Comparison of ENCODE assay signal across 8 mouse cellular contexts in the genomic region with DNA sequence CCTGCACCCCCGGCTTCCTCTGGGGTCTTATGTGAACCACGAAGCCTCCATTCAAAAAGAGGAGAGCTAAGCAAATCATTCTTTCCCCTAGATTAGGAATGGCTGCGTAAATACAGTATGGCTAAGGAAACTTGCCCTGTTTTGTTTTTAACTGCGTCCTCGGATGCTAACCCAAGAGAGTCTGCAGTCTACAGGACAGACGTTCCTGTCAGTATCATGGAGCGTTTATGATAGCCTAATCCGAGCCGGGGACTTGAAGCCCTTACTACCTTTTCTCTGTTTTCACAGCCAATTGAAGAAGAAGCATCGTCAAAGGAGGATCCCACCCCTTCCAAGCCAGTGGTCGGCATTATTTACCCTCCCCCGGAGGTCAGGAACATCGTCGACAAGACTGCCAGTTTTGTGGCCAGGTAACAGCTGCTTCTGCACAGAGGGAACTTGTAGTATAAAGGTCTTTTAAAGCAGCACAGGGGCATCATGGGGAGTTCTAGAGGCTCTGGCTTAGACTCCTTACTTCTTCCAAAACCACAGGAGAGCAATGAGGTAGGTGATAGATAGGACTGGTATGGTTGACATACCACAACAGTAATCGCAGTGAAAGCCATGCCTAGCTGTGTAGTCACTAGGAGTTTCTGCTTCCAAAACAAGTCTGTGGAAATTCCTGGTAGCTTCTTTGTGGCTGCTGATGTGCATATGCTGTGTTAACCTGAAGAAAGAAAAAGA. TPM values are rescaled to one million over a fixed set of nuclear protein-coding genes. Genes with fewer than 3 reads are reported as not detected.
DNase-seq lines count a peak whose midpoint lies in the region; ATAC-seq lines count a peak whose summit lies in the region.

No protein-coding gene starts in this region.

- ATAC-seq in neural tube, embryonic 11.5 days (ENCODE audit: insufficient read depth, low FRiP score, low TSS enrichment) = no peak
- ATAC-seq in embryonic facial prominence, embryonic 14.5 days (ENCODE audit: low read depth) = no peak
- ATAC-seq in limb, embryonic 12.5 days (ENCODE audit: insufficient number of reproducible peaks, insufficient read depth, low FRiP score, low TSS enrichment, low read depth) = no peak

- no peak for DNase-seq in neural tube, embryonic 11.5 days (ENCODE audit: low spot score)
- DNase-seq in neural tube, embryonic 10.5 days (ENCODE audit: extremely low spot score, low spot score) = no peak
- DNase-seq in embryonic facial prominence, embryonic 14.5 days (ENCODE audit: low spot score) = no peak
- DNase-seq in splenic B cell, adult 2 months (ENCODE audit: low read depth, low spot score) = peak; percentile 6
- no peak for DNase-seq in layer of hippocampus, adult 18-20 months (ENCODE audit: low spot score in 2 of 2)
- no peak for DNase-seq in frontal cortex, postnatal 14 days (ENCODE audit: low spot score in 2 of 2)
- DNase-seq in thymus, adult 18-20 months = no peak

- peak overlapping the region; percentile 88 for H3K9ac ChIP-seq in neural tube, embryonic 11.5 days (ENCODE audit: low read length)
- peak overlapping the region; percentile 84 for H3K9ac ChIP-seq in embryonic facial prominence, embryonic 14.5 days (ENCODE audit: low read depth, low read length)
- peak overlapping the region; percentile 87 for H3K9ac ChIP-seq in limb, embryonic 12.5 days (replicated peaks)

- H3K27me3 ChIP-seq in neural tube, embryonic 11.5 days (ENCODE audit: control insufficient read depth, insufficient read depth, low read length) = no peaks in the 10 kb centered on the region
- H3K27me3 ChIP-seq in embryonic facial prominence, embryonic 14.5 days (replicated peaks; ENCODE audit: control insufficient read depth, insufficient read depth, low read length) = no peaks in the 10 kb centered on the region
- H3K27me3 ChIP-seq in limb, embryonic 12.5 days = no peaks in the 10 kb centered on the region
- H3K27me3 ChIP-seq in splenic B cell, adult 2 months (ENCODE audit: control insufficient read depth, insufficient read depth, low read length, poor library complexity, severe bottlenecking) = no peaks in the 10 kb centered on the region

- no peak overlapping the region; the same call in 1 of the 2 replicates for H3K27ac ChIP-seq in neural tube, embryonic 11.5 days (ENCODE audit: low read depth, low read length)
- H3K27ac ChIP-seq in embryonic facial prominence, embryonic 14.5 days (replicated peaks; ENCODE audit: low read depth, low read length) = peak overlapping the region; percentile 84
- H3K27ac ChIP-seq in limb, embryonic 12.5 days = peak overlapping the region; percentile 89

- WGBS in neural tube, embryonic 11.5 days = 7% methylated on average over 15 of the region's 15 CpGs
- WGBS in embryonic facial prominence, embryonic 14.5 days = 6% methylated on average over 15 of the region's 15 CpGs
- WGBS in limb, embryonic 12.5 days = 6% methylated on average over 15 of the region's 15 CpGs

- H3K4me3 ChIP-seq in neural tube, embryonic 11.5 days (ENCODE audit: low read depth, low read length) = peak overlapping the region; percentile 49
- H3K4me3 ChIP-seq in embryonic facial prominence, embryonic 14.5 days (ENCODE audit: low read depth, low read length) = peak overlapping the region; percentile 93
- peak overlapping the region; percentile 88 for H3K4me3 ChIP-seq in limb, embryonic 12.5 days (replicated peaks)

- peaks cover 7% of the 10 kb centered on the region for H3K36me3 ChIP-seq in neural tube, embryonic 11.5 days (ENCODE audit: control insufficient read depth, insufficient read depth, low read length)
- peaks cover 51% of the 10 kb centered on the region for H3K36me3 ChIP-seq in embryonic facial prominence, embryonic 14.5 days (ENCODE audit: control insufficient read depth, insufficient read depth, low read length)
- peaks cover 48% of the 10 kb centered on the region for H3K36me3 ChIP-seq in limb, embryonic 12.5 days
- peaks cover 2% of the 10 kb centered on the region; the same call in 1 of the 2 replicates for H3K36me3 ChIP-seq in splenic B cell, adult 2 months (ENCODE audit: control insufficient read depth, insufficient read depth, low read length, poor library complexity, severe bottlenecking)

- no peaks in the 10 kb centered on the region for H3K9me3 ChIP-seq in neural tube, embryonic 11.5 days (ENCODE audit: control insufficient read depth, low read length)
- no peaks in the 10 kb centered on the region for H3K9me3 ChIP-seq in embryonic facial prominence, embryonic 14.5 days (ENCODE audit: control insufficient read depth, low read length)
- no peaks in the 10 kb centered on the region for H3K9me3 ChIP-seq in limb, embryonic 12.5 days

- peaks cover 12% of the 10 kb centered on the region for H3K4me1 ChIP-seq in neural tube, embryonic 11.5 days (ENCODE audit: control insufficient read depth, insufficient read depth, low read length)
- peaks cover 26% of the 10 kb centered on the region for H3K4me1 ChIP-seq in embryonic facial prominence, embryonic 14.5 days (ENCODE audit: control insufficient read depth, insufficient read depth, low read length)
- peaks cover 31% of the 10 kb centered on the region for H3K4me1 ChIP-seq in limb, embryonic 12.5 days (replicated peaks)

- peak overlapping the region; percentile 79 for H3K4me2 ChIP-seq in neural tube, embryonic 11.5 days (ENCODE audit: low read depth)
- peak overlapping the region; percentile 94 for H3K4me2 ChIP-seq in embryonic facial prominence, embryonic 14.5 days (ENCODE audit: low read depth, low read length)
- H3K4me2 ChIP-seq in limb, embryonic 12.5 days = peak overlapping the region; percentile 93

RNA-seq across cellular contexts. Expression of gene Sf3a1, which starts 0.8 kb away (rescaled TPM):
- polyA plus RNA-seq in neural tube, embryonic 11.5 days (2014; fragmentation: Nextera tagmentation; extraction: Ambion mirVana) = 88.4 and 91.1 TPM in 2 replicates
- 51.4 and 54.0 TPM in 2 replicates for polyA plus RNA-seq in embryonic facial prominence, embryonic 14.5 days (2014; fragmentation: Nextera tagmentation; extraction: Ambion mirVana)
- polyA plus RNA-seq in limb, embryonic 12.5 days (2016; fragmentation: Nextera tagmentation; extraction: Ambion mirVana) = 71.4 and 78.8 TPM in 2 replicates
- total RNA-seq in layer of hippocampus, adult 18-20 months (2021) = 10 to 100 TPM; 72.7 TPM

RNA-seq across cellular contexts. Expression of gene Ccdc157, which starts 0.8 kb away (rescaled TPM):
- polyA plus RNA-seq in neural tube, embryonic 11.5 days (2014; fragmentation: Nextera tagmentation; extraction: Ambion mirVana) = 3.3 and 4.0 TPM in 2 replicates
- polyA plus RNA-seq in embryonic facial prominence, embryonic 14.5 days (2014; fragmentation: Nextera tagmentation; extraction: Ambion mirVana) = 6.1 and 6.7 TPM in 2 replicates
- polyA plus RNA-seq in limb, embryonic 12.5 days (2016; fragmentation: Nextera tagmentation; extraction: Ambion mirVana) = 9.4 and 10.1 TPM in 2 replicates
- 10 to 100 TPM; 10.4 to 11.7 TPM for total RNA-seq in layer of hippocampus, adult 18-20 months (2021)

RNA-seq across cellular contexts. Expression of gene Tbc1d10a, which starts 25.7 kb away (rescaled TPM):
- 20.5 and 22.1 TPM in 2 replicates for polyA plus RNA-seq in neural tube, embryonic 11.5 days (2014; fragmentation: Nextera tagmentation; extraction: Ambion mirVana)
- polyA plus RNA-seq in embryonic facial prominence, embryonic 14.5 days (2014; fragmentation: Nextera tagmentation; extraction: Ambion mirVana) = 30.6 and 31.0 TPM in 2 replicates
- 36.5 and 36.8 TPM in 2 replicates for polyA plus RNA-seq in limb, embryonic 12.5 days (2016; fragmentation: Nextera tagmentation; extraction: Ambion mirVana)
- 10 to 100 TPM; 28.1 to 30.8 TPM for total RNA-seq in layer of hippocampus, adult 18-20 months (2021)

RNA-seq across cellular contexts. Expression of gene Rnf215, which starts 25.9 kb away (rescaled TPM):
- polyA plus RNA-seq in neural tube, embryonic 11.5 days (2014; fragmentation: Nextera tagmentation; extraction: Ambion mirVana) = 29.4 and 29.7 TPM in 2 replicates
- polyA plus RNA-seq in embryonic facial prominence, embryonic 14.5 days (2014; fragmentation: Nextera tagmentation; extraction: Ambion mirVana) = 34.8 and 36.5 TPM in 2 replicates
- 36.6 and 39.5 TPM in 2 replicates for polyA plus RNA-seq in limb, embryonic 12.5 days (2016; fragmentation: Nextera tagmentation; extraction: Ambion mirVana)
- 10 to 100 TPM; 27.1 to 27.5 TPM for total RNA-seq in layer of hippocampus, adult 18-20 months (2021)

RNA-seq across cellular contexts. Expression of gene Sec14l2, which starts 37.7 kb away (rescaled TPM):
- polyA plus RNA-seq in neural tube, embryonic 11.5 days (2014; fragmentation: Nextera tagmentation; extraction: Ambion mirVana) = 2.1 and 2.3 TPM in 2 replicates
- polyA plus RNA-seq in embryonic facial prominence, embryonic 14.5 days (2014; fragmentation: Nextera tagmentation; extraction: Ambion mirVana) = 2.2 and 3.2 TPM in 2 replicates
- polyA plus RNA-seq in limb, embryonic 12.5 days (2016; fragmentation: Nextera tagmentation; extraction: Ambion mirVana) = 3.2 and 3.3 TPM in 2 replicates
- 10 to 100 TPM; 57.7 to 61.3 TPM for total RNA-seq in layer of hippocampus, adult 18-20 months (2021)
